Mouse (Mus musculus) forebrain, embryonic 14.5 days (tissue): ENCODE measurements at regions not wholly inside any gene's neighbourhood (a gene's known extent, or its start where the extent isn't known, plus 50 kb on each side); places are given as distances from the start of the nearest gene placed in this dataset.
"Not testable (repeated sequence)": the region's sequence is repeated elsewhere in the genome, so short reads cannot be mapped to it uniquely, and the experiment has no call there.

ENCODE experiments used
- ATAC-seq: fragments of 200-750 bp; cut with Nextera tagmentation; 2 replicates; pipeline ENCODE4 v1.8.0; 2017; ENCODE audit warnings: mild to moderate bottlenecking, moderate library complexity
- DNase-seq: peaks from one replicate; pipeline ENCODE4 v3.0.0-alpha.2; 2015; ENCODE audit warnings: low spot score
- H3K27ac ChIP-seq: fragments of 300-500 bp; sonication (generic); 2 replicates; pipeline ENCODE4 v1.5.1; 2014; ENCODE audit warnings: low read depth, mild to moderate bottlenecking, control low read depth, low read length, moderate library complexity
- H3K27me3 ChIP-seq: fragments of 300-500 bp; sonication (generic); replicated peaks from 2 replicates; pipeline ENCODE4 v1.6.1; 2014; ENCODE audit warnings: low read length, control low read depth, mixed read lengths; ENCODE audit not compliant: control insufficient read depth, insufficient read depth
- H3K36me3 ChIP-seq: fragments of 300-500 bp; sonication (generic); 2 replicates; pipeline ENCODE4 v1.6.1; 2014; ENCODE audit warnings: low read length, control low read depth; ENCODE audit not compliant: control insufficient read depth, insufficient read depth
- H3K4me1 ChIP-seq: fragments of 300-500 bp; sonication (generic); 2 replicates; pipeline ENCODE4 v1.6.1; 2014; ENCODE audit warnings: antibody characterized with exemption, low read length, control low read depth; ENCODE audit not compliant: control insufficient read depth, insufficient read depth
- H3K4me2 ChIP-seq: fragments of 300-500 bp; sonication (generic); 2 replicates; pipeline ENCODE4 v1.6.1; 2014; ENCODE audit warnings: mild to moderate bottlenecking, control low read depth, low read length
- H3K4me3 ChIP-seq: fragments of 300-500 bp; sonication (generic); 2 replicates; pipeline ENCODE4 v1.5.1; 2014; ENCODE audit warnings: low read depth, low read length, control low read depth
- H3K9ac ChIP-seq: fragments of 300-500 bp; sonication (generic); 2 replicates; pipeline ENCODE4 v1.6.1; 2014; ENCODE audit warnings: mild to moderate bottlenecking, low read length, control low read depth, moderate library complexity
- H3K9me3 ChIP-seq: fragments of 300-500 bp; sonication (generic); replicated peaks from 2 replicates; pipeline ENCODE4 v1.6.1; 2016; ENCODE audit warnings: low read length, control low read depth, mixed read lengths; ENCODE audit not compliant: control insufficient read depth
- WGBS: fragments of 180-500 bp; shearing (Covaris S2); extraction: QIAGEN DNeasy Blood & Tissue Kit; methylation state at CpG from one replicate; pipeline ENCODE4 v1.1.7; 2014; 5-methylcytosine and 5-hydroxymethylcytosine counted together

- DNase-seq, result no peak
- no peaks in the 10 kb centered on the region for H3K9me3 ChIP-seq
- no peak overlapping the region for H3K27ac ChIP-seq
- H3K4me1 ChIP-seq, result no peaks in the 10 kb centered on the region
- no peaks in the 10 kb centered on the region for H3K27me3 ChIP-seq
- no peak overlapping the region for H3K4me3 ChIP-seq
- no peak overlapping the region for H3K4me2 ChIP-seq
- H3K9ac ChIP-seq, result no peak overlapping the region
- no peak for ATAC-seq
- H3K36me3 ChIP-seq, result no peaks in the 10 kb centered on the region
Measured at GRCm38 (mm10) chr2:149203896-149204295, 186.9 kb upstream of the Gm10750 start.

- H3K9ac ChIP-seq, result no peak overlapping the region
- 76% methylated on average over 1 of the region's 1 CpGs for WGBS
- H3K36me3 ChIP-seq, result no peaks in the 10 kb centered on the region
- no peak overlapping the region for H3K27ac ChIP-seq
- no peak for DNase-seq
- no peaks in the 10 kb centered on the region for H3K27me3 ChIP-seq
- H3K4me2 ChIP-seq, result no peak overlapping the region
- no peak for ATAC-seq
- H3K4me3 ChIP-seq, result no peak overlapping the region
- no peaks in the 10 kb centered on the region for H3K4me1 ChIP-seq
- H3K9me3 ChIP-seq, result no peaks in the 10 kb centered on the region
Measured at GRCm38 (mm10) chr2:149195736-149196135, 178.7 kb upstream of the Gm10750 start.

- H3K4me3 ChIP-seq, H3K4me1 ChIP-seq, H3K4me2 ChIP-seq, H3K9ac ChIP-seq, H3K27me3 ChIP-seq, ATAC-seq, H3K36me3 ChIP-seq, H3K9me3 ChIP-seq, H3K27ac ChIP-seq: not testable (repeated sequence)
- peak; percentile 4 for DNase-seq
- 34% methylated on average over 7 of the region's 7 CpGs for WGBS
Measured at GRCm38 (mm10) chr2:149158434-149158833, 141.4 kb upstream of the Gm10750 start.

GRCm38 (mm10) chr2:149109551-149109950 is 92.5 kb upstream of the Gm10750 start:
- not testable (repeated sequence) for ATAC-seq, H3K4me2 ChIP-seq, DNase-seq, H3K27me3 ChIP-seq, H3K9ac ChIP-seq, H3K4me1 ChIP-seq, H3K9me3 ChIP-seq, H3K27ac ChIP-seq, H3K36me3 ChIP-seq, H3K4me3 ChIP-seq
- WGBS, result 90% methylated on average over 1 of the region's 1 CpGs

- Histone ChIP-seq H3K27me3 (no peaks in the 10 kb centered on the region), H3K27ac (no peak overlapping the region), H3K4me1 (no peaks in the 10 kb centered on the region), H3K9me3 (no peaks in the 10 kb centered on the region; the same call in 1 of the 2 replicates), H3K36me3 (no peaks in the 10 kb centered on the region), H3K9ac (no peak overlapping the region), H3K4me3 (no peak overlapping the region), H3K4me2 (no peak overlapping the region)
- 51% methylated on average over 3 of the region's 3 CpGs for WGBS
- ATAC-seq (no peak), DNase-seq (no peak)
Measured at GRCm38 (mm10) chr2:149092146-149092545, 75.1 kb upstream of the Gm10750 start.
